Mouse (Mus musculus): ENCODE results near the gene Atp6v0a1. TPM values are rescaled to one million over a fixed set of nuclear protein-coding genes. Genes with fewer than 3 reads are reported as not detected.

Atp6v0a1 gene
- polyA plus RNA-seq, 1 experiment, result 61.5 TPM

GRCm38 (mm10) chr11:100965760-100966159 is 43.5 kb upstream of the Atp6v0a1 start:
- no peak overlapping the region for H3K27ac ChIP-seq (ENCODE audit: control insufficient read depth, insufficient read depth, low read depth, low read length, poor library complexity)
- H3K4me3 ChIP-seq (replicated peaks; ENCODE audit: control insufficient read depth, low read depth, low read length), result no peak overlapping the region
- TF ChIP-seq CTCF (IDR thresholded peaks at IDR 0.05; ENCODE audit: control insufficient read depth, insufficient read depth, low read length) (no peak), POLR2A (IDR thresholded peaks at IDR 0.05; ENCODE audit: borderline replicate concordance, control insufficient read depth, low read depth, low read length) (no peak)
- 49% methylated on average over 6 of the region's 6 CpGs for WGBS
- H3K4me1 ChIP-seq (ENCODE audit: control insufficient read depth, insufficient read depth, low read length), result no peaks in the 10 kb centered on the region

GRCm38 (mm10) chr11:100967376-100967775 is 41.9 kb upstream of the Atp6v0a1 start:
- Histone ChIP-seq H3K27ac (ENCODE audit: control insufficient read depth, insufficient read depth, low read depth, low read length, poor library complexity) (no peak overlapping the region), H3K4me3 (replicated peaks; ENCODE audit: control insufficient read depth, low read depth, low read length) (no peak overlapping the region), H3K4me1 (ENCODE audit: control insufficient read depth, insufficient read depth, low read length) (no peaks in the 10 kb centered on the region)
- WGBS, result 78% methylated on average over 5 of the region's 5 CpGs
- no peak for TF ChIP-seq CTCF (IDR thresholded peaks at IDR 0.05; ENCODE audit: control insufficient read depth, insufficient read depth, low read length)
- no peak for TF ChIP-seq POLR2A (IDR thresholded peaks at IDR 0.05; ENCODE audit: borderline replicate concordance, control insufficient read depth, low read depth, low read length)

GRCm38 (mm10) chr11:100967881-100968420 is 41.3 kb upstream of the Atp6v0a1 start:
- H3K27ac ChIP-seq (ENCODE audit: control insufficient read depth, insufficient read depth, low read depth, low read length, poor library complexity), result no peak overlapping the region
- H3K4me1 ChIP-seq (ENCODE audit: control insufficient read depth, insufficient read depth, low read length), result no peaks in the 10 kb centered on the region
- TF ChIP-seq CTCF (IDR thresholded peaks at IDR 0.05; ENCODE audit: control insufficient read depth, insufficient read depth, low read length) (no peak), POLR2A (IDR thresholded peaks at IDR 0.05; ENCODE audit: borderline replicate concordance, control insufficient read depth, low read depth, low read length) (no peak)
- WGBS, result 84% methylated on average over 5 of the region's 5 CpGs
- no peak overlapping the region for H3K4me3 ChIP-seq (replicated peaks; ENCODE audit: control insufficient read depth, low read depth, low read length)

GRCm38 (mm10) chr11:100968501-100968900 is 40.8 kb upstream of the Atp6v0a1 start:
- WGBS, result 77% methylated on average over 5 of the region's 5 CpGs
- Histone ChIP-seq H3K4me3 (replicated peaks; ENCODE audit: control insufficient read depth, low read depth, low read length) (no peak overlapping the region), H3K27ac (ENCODE audit: control insufficient read depth, insufficient read depth, low read depth, low read length, poor library complexity) (no peak overlapping the region), H3K4me1 (ENCODE audit: control insufficient read depth, insufficient read depth, low read length) (no peaks in the 10 kb centered on the region)
- TF ChIP-seq CTCF (IDR thresholded peaks at IDR 0.05; ENCODE audit: control insufficient read depth, insufficient read depth, low read length), result no peak
- TF ChIP-seq POLR2A (IDR thresholded peaks at IDR 0.05; ENCODE audit: borderline replicate concordance, control insufficient read depth, low read depth, low read length), result no peak

GRCm38 (mm10) chr11:100969189-100969743 is 40.0 kb upstream of the Atp6v0a1 start:
- TF ChIP-seq CTCF (IDR thresholded peaks at IDR 0.05; ENCODE audit: control insufficient read depth, insufficient read depth, low read length) (no peak), POLR2A (IDR thresholded peaks at IDR 0.05; ENCODE audit: borderline replicate concordance, control insufficient read depth, low read depth, low read length) (no peak)
- Histone ChIP-seq H3K4me3 (replicated peaks; ENCODE audit: control insufficient read depth, low read depth, low read length) (no peak overlapping the region), H3K4me1 (ENCODE audit: control insufficient read depth, insufficient read depth, low read length) (no peaks in the 10 kb centered on the region), H3K27ac (ENCODE audit: control insufficient read depth, insufficient read depth, low read depth, low read length, poor library complexity) (no peak overlapping the region)
- 1% methylated on average over 35 of the region's 35 CpGs for WGBS

- TF ChIP-seq CTCF (IDR thresholded peaks at IDR 0.05; ENCODE audit: control insufficient read depth, insufficient read depth, low read length) (no peak), POLR2A (IDR thresholded peaks at IDR 0.05; ENCODE audit: borderline replicate concordance, control insufficient read depth, low read depth, low read length) (no peak)
- peak overlapping the region; percentile 57 for H3K4me3 ChIP-seq (replicated peaks; ENCODE audit: control insufficient read depth, low read depth, low read length)
- WGBS, result 1% methylated on average over 65 of the region's 65 CpGs
- peak overlapping the region; percentile 12; the same call in 1 of the 2 replicates for H3K27ac ChIP-seq (ENCODE audit: control insufficient read depth, insufficient read depth, low read depth, low read length, poor library complexity)
- no peaks in the 10 kb centered on the region for H3K4me1 ChIP-seq (ENCODE audit: control insufficient read depth, insufficient read depth, low read length)
These were observed 39.3 kb upstream of the Atp6v0a1 start for GRCm38 (mm10) chr11:100969744-100970556.

- H3K4me1 ChIP-seq (ENCODE audit: control insufficient read depth, insufficient read depth, low read length), result no peaks in the 10 kb centered on the region
- TF ChIP-seq CTCF (IDR thresholded peaks at IDR 0.05; ENCODE audit: control insufficient read depth, insufficient read depth, low read length) (no peak), POLR2A (IDR thresholded peaks at IDR 0.05; ENCODE audit: borderline replicate concordance, control insufficient read depth, low read depth, low read length) (no peak)
- H3K4me3 ChIP-seq (replicated peaks; ENCODE audit: control insufficient read depth, low read depth, low read length), result peak within 1 kb of the TSS; percentile 57
- 5% methylated on average over 20 of the region's 20 CpGs for WGBS
- peak within 1 kb of the TSS; percentile 12; the same call in 1 of the 2 replicates for H3K27ac ChIP-seq (ENCODE audit: control insufficient read depth, insufficient read depth, low read depth, low read length, poor library complexity)
These were observed 38.7 kb upstream of the Atp6v0a1 start, which contains the start of gene Cavin1 for GRCm38 (mm10) chr11:100970557-100970937. Gene Cavin1 (minus strand): TSS chr11:100970887.

GRCm38 (mm10) chr11:100971455-100971854 is 37.8 kb upstream of the Atp6v0a1 start:
- H3K27ac ChIP-seq (ENCODE audit: control insufficient read depth, insufficient read depth, low read depth, low read length, poor library complexity), result no peak overlapping the region
- H3K4me3 ChIP-seq (replicated peaks; ENCODE audit: control insufficient read depth, low read depth, low read length), result no peak overlapping the region
- WGBS, result 79% methylated on average over 10 of the region's 10 CpGs
- TF ChIP-seq POLR2A (IDR thresholded peaks at IDR 0.05; ENCODE audit: borderline replicate concordance, control insufficient read depth, low read depth, low read length) (no peak), CTCF (IDR thresholded peaks at IDR 0.05; ENCODE audit: control insufficient read depth, insufficient read depth, low read length) (no peak)
- H3K4me1 ChIP-seq (ENCODE audit: control insufficient read depth, insufficient read depth, low read length), result no peaks in the 10 kb centered on the region
